Mouse (Mus musculus) CH12.LX (cell line): ENCODE data around the gene Fmo4.

Experiments used
- CTCF ChIP-seq, 2 experiments: IDR thresholded peaks in 1 of 2; conservative IDR thresholded peaks in 1 of 2; 2 replicates each; pipeline ENCODE4 v1.5.1; 2011 to 2012; ENCODE audit warnings: low read depth in 2 of 2, low read length in 2 of 2, improper control_type of control experiment in 1 of 2, inconsistent platforms in 1 of 2, mild to moderate bottlenecking in 1 of 2, moderate library complexity in 1 of 2
- MAFK ChIP-seq: IDR thresholded peaks from 2 replicates; pipeline ENCODE4 v1.6.1; 2011; ENCODE audit warnings: low read length, improper control_type of control experiment; ENCODE audit not compliant: insufficient replicate concordance

- no peak for TF ChIP-seq CTCF (conservative IDR thresholded peaks at IDR 0.05 in 1 of 2, IDR thresholded peaks at IDR 0.05 in 1 of 2; ENCODE audit: low read depth in 2 of 2, low read length in 2 of 2)
- no peak for TF ChIP-seq MAFK
Observed at GRCm38 (mm10) chr1:162853812-162854482, 40.2 kb upstream of the Fmo4 start.
